Mouse (Mus musculus) limb, embryonic 15.5 days (tissue): Measurements from ENCODE around the gene Hoxb4. TPM values are rescaled to one million over a fixed set of nuclear protein-coding genes. Genes with fewer than 3 reads are reported as not detected.
A peak's percentile ranks its signal among the peaks of the same experiment; 100 is the strongest.

Experiments used
- ATAC-seq: fragments of 200-750 bp; cut with Nextera tagmentation; 2 replicates; pipeline ENCODE4 v1.8.0; 2017; ENCODE audit warnings: low read depth, moderate TSS enrichment; ENCODE audit not compliant: insufficient number of reproducible peaks, low FRiP score, low TSS enrichment
- H3K27ac ChIP-seq: fragments of 300-500 bp; sonication (generic); 2 replicates; pipeline ENCODE4 v1.5.1; 2015; ENCODE audit warnings: moderate library complexity, mild to moderate bottlenecking, inconsistent platforms
- H3K27me3 ChIP-seq: fragments of 300-500 bp; sonication (generic); 2 replicates; pipeline ENCODE4 v1.6.1; 2015; ENCODE audit warnings: inconsistent platforms
- H3K36me3 ChIP-seq: fragments of 300-500 bp; sonication (generic); 2 replicates; pipeline ENCODE4 v1.6.1; 2015; ENCODE audit warnings: inconsistent platforms
- H3K4me1 ChIP-seq: fragments of 300-500 bp; sonication (generic); 2 replicates; pipeline ENCODE4 v1.6.1; 2015; ENCODE audit warnings: inconsistent platforms
- H3K4me2 ChIP-seq: fragments of 300-500 bp; sonication (generic); 2 replicates; pipeline ENCODE4 v1.6.1; 2015; ENCODE audit warnings: mild to moderate bottlenecking, inconsistent platforms
- H3K4me3 ChIP-seq: fragments of 300-500 bp; sonication (generic); 2 replicates; pipeline ENCODE4 v1.5.1; 2015; ENCODE audit warnings: mild to moderate bottlenecking, inconsistent platforms
- H3K9ac ChIP-seq: fragments of 300-500 bp; sonication (generic); 2 replicates; pipeline ENCODE4 v1.6.1; 2015; ENCODE audit warnings: inconsistent platforms
- H3K9me3 ChIP-seq: fragments of 300-500 bp; sonication (generic); 2 replicates; pipeline ENCODE4 v1.6.1; 2016; ENCODE audit warnings: inconsistent platforms
- WGBS: fragments of 180-500 bp; shearing (Covaris S2); methylation state at CpG from one replicate; pipeline ENCODE4 v1.1.7; 2015; 5-methylcytosine and 5-hydroxymethylcytosine counted together
- polyA plus RNA-seq: library from polyadenylated mRNA; unstranded; fragments of >200 nt; fragmentation: Nextera tagmentation; extraction: Ambion mirVana; gene quantifications from 2 replicates; pipeline ENCODE4 v1.2.1, GENCODE M21; 2015

Gene Hoxb4
- polyA plus RNA-seq, 1 experiment from 2014 or later, result 0.29 TPM

- 3% methylated on average over 31 of the region's 31 CpGs for WGBS
- ATAC-seq, result no peak
- no peak overlapping the region for H3K4me3 ChIP-seq
Measured at GRCm38 (mm10) chr11:96279421-96280233, 38.4 kb upstream of the Hoxb4 start.

DNA sequence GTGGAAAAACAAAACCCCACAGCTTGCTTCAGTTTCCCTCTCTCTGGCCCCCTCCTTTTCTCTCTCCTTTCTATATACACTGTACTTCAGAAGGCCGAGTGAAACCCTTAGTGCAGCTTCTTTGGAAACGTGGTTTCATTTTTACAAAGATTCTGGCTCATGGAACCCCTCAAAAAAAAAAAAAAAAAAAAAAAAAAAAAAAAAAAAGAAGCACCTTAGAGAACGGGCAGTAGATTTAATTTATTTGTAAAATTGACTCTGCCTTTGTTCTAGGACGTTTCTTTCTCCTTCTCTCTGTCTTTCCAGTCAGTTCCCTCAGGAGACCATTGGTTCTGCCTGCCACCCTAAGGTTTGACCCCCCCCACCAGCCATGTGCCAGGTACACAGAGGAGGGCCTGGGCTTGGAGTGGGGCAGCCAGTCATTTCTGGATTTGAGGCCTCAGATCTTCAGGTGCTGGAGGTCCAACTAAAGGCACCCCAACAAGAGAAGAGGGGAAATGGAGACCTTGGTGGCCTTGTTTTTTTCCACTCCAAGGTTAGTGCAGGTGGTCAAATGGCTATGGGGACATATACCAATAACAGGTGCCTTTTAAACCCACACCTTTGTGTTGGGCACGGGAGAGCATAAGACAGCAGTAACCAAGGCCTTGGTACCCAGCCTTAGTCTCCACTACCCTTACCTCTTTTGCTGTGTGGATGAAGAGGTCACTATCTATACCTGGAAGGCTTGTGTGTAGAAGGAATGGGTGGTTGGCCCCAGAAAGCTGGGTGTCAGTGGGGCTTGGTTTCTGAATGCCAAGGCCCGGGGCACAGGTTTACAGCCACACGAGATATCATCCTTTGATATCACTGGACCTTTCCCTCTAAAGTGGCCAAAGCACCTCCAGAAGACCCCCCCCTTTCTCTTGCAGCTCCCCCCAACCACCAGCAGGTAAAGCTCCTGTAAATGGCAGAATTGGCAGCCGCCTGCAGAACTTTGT lies 37.4 kb upstream of the Hoxb4 start:
- Histone ChIP-seq H3K9ac (no peak overlapping the region), H3K9me3 (no peaks in the 10 kb centered on the region), H3K27ac (no peak overlapping the region), H3K4me3 (no peak overlapping the region), H3K4me2 (no peak overlapping the region), H3K27me3 (peaks cover 98% of the 10 kb centered on the region), H3K36me3 (no peaks in the 10 kb centered on the region), H3K4me1 (peaks cover 17% of the 10 kb centered on the region)
- WGBS, result 9% methylated on average over 8 of the region's 8 CpGs
- no peak for ATAC-seq

More at GRCm38 (mm10) chr11:96279421-96280233, 38.4 kb upstream of the Hoxb4 start:
- H3K27ac ChIP-seq, result no peak overlapping the region
- H3K27me3 ChIP-seq, result peaks cover 99% of the 10 kb centered on the region
- H3K9ac ChIP-seq, result no peak overlapping the region
- H3K4me1 ChIP-seq, result peaks cover 13% of the 10 kb centered on the region
- 0 out of 2 replicates have a peak overlapping the region, but pooled peaks have one; percentile 3 for H3K4me2 ChIP-seq
- H3K36me3 ChIP-seq, result no peaks in the 10 kb centered on the region
- H3K9me3 ChIP-seq, result no peaks in the 10 kb centered on the region

DNA sequence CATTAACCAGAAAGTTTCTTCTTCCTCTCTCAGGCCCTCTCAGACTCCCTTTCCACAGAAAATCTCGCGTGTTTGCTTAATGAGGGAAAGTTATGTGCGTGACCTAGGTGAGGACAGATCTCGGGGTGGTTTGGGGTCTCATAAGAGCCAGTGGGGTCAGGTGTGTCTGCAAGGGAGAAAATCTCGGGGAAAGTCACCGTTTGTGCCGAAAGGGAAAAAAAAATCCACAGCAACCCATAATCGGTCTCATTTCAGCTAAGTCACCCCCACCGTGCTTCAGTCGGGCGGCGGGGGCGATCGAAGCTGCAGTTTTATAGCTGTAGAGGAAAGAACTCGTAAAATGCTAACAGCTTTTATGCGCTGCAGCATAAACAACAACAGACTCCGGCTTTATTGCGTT lies 36.7 kb upstream of the Hoxb4 start:
- Histone ChIP-seq H3K4me1 (peaks cover 17% of the 10 kb centered on the region), H3K27ac (no peak overlapping the region), H3K27me3 (peaks cover 98% of the 10 kb centered on the region), H3K9ac (no peak overlapping the region), H3K36me3 (no peaks in the 10 kb centered on the region), H3K9me3 (no peaks in the 10 kb centered on the region), H3K4me3 (no peak overlapping the region), H3K4me2 (no peak overlapping the region)
- ATAC-seq, result no peak
- 4% methylated on average over 18 of the region's 18 CpGs for WGBS

DNA sequence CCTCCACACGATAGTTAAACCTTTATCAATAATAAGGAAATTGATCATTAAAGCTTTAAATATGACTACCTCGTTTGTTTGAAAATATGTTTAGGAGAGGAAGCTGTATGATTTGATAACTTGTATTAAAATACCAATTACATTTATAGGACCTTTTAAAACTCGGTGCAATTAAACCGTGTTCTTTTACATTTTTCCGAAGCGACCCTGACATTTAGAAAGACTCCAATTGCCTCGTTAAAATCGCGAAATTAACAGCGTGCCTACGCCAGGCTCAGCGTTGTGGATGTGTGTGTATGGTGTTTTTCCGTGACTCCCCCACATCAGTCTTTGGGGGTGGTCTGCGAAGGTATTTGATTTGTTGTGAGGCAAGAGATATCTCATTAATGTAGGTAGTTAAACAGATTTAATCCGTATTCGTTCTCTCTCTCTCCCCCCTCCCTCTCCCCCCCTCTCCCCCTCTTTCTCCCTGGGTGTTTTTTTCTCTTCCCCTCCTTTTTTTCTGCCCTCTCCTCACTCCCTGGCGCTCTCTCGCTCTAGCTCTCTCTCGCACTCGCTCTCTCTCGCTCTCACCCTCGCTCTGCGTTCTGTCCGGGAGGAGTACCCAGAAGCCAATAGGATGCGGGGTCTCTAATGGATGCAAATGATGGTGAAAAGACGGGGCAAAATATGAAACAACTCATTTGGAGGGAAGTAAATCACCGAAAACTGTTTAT lies 36.1 kb upstream of the Hoxb4 start, which contains the start of gene Hoxb8:
Hoxb8 (plus strand) TSS at position 51 of the 716 bp plus-strand sequence.
- Histone ChIP-seq H3K36me3 (no peaks in the 10 kb centered on the region), H3K9ac (no peak within 1 kb of the TSS), H3K9me3 (no peaks in the 10 kb centered on the region), H3K4me2 (no peak within 1 kb of the TSS), H3K4me3 (peak within 1 kb of the TSS; percentile 22), H3K27ac (no peak within 1 kb of the TSS), H3K27me3 (peaks cover 98% of the 10 kb centered on the region), H3K4me1 (peaks cover 22% of the 10 kb centered on the region)
- no peak for ATAC-seq
- WGBS, result 2% methylated on average over 27 of the region's 27 CpGs

DNA sequence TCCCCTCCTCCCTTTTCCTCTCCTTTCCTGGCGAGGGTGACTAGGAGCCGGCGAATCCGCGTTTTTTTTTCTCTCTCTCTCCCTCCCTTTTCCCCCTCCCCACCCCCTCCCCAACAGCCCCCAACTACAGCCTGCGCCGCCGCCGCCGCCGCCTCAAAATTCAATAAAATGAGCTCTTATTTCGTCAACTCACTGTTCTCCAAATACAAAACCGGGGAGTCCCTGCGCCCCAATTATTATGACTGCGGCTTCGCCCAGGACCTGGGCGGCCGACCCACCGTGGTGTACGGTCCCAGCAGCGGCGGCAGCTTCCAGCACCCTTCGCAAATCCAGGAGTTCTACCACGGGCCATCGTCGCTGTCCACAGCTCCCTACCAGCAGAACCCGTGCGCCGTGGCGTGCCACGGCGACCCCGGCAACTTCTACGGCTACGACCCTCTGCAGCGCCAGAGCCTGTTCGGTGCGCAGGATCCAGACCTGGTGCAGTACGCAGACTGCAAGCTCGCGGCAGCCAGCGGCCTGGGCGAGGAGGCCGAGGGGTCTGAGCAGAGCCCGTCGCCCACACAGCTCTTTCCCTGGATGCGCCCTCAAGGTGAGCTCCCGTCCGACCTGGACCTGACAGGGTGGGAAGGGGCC lies 35.2 kb upstream of the Hoxb4 start:
- Histone ChIP-seq H3K9ac (no peak overlapping the region), H3K27ac (no peak overlapping the region), H3K27me3 (peaks cover 98% of the 10 kb centered on the region), H3K9me3 (no peaks in the 10 kb centered on the region), H3K4me2 (peak overlapping the region; percentile 52), H3K36me3 (no peaks in the 10 kb centered on the region), H3K4me3 (peak overlapping the region; percentile 22), H3K4me1 (peaks cover 23% of the 10 kb centered on the region)
- no peak for ATAC-seq
- under 1% methylated on average over 49 of the region's 49 CpGs for WGBS

DNA sequence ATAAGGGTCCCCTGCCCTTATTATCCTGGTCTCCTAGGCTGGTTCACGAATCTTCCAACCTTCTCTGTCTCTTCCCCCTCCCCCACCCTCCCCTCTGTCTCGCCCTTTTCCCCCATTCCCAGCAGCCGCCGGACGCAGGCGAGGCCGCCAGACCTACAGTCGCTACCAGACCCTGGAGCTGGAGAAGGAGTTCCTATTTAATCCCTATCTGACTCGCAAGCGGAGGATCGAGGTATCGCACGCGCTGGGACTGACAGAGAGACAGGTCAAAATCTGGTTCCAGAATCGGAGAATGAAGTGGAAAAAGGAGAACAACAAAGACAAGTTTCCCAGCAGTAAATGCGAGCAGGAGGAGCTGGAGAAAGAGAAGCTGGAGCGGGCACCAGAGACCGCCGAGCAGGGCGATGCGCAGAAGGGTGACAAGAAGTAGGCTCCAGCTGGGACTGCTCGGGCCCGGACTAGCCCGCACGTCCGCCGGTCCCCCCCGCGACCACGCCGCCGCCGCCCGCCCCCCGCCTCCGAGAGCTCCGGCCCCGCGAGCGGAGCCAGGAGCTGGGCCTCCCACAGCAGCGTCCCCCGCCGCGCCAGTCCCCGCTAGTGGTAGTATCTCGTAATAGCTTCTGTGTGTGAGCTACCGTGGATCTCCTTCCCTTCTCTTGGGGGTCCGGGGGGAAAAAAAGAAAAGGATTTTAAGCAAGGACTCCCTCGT lies 33.9 kb upstream of the Hoxb4 start:
- Histone ChIP-seq H3K27me3 (peaks cover 97% of the 10 kb centered on the region), H3K27ac (peak overlapping the region; percentile 35; the same call in 1 of the 2 replicates), H3K9me3 (no peaks in the 10 kb centered on the region), H3K9ac (peak overlapping the region; percentile 7; the same call in 1 of the 2 replicates), H3K4me2 (peak overlapping the region; percentile 52), H3K36me3 (no peaks in the 10 kb centered on the region), H3K4me3 (peak overlapping the region; percentile 36), H3K4me1 (peaks cover 23% of the 10 kb centered on the region)
- no peak for ATAC-seq
- 1% methylated on average over 48 of the region's 49 CpGs for WGBS

- H3K4me2 ChIP-seq, result peak overlapping the region; percentile 52
- H3K4me1 ChIP-seq, result peaks cover 23% of the 10 kb centered on the region
- H3K4me3 ChIP-seq, result peak overlapping the region; percentile 36
- no peak overlapping the region for H3K9ac ChIP-seq
- H3K27me3 ChIP-seq, result peaks cover 97% of the 10 kb centered on the region
- 1% methylated on average over 34 of the region's 37 CpGs for WGBS
- H3K36me3 ChIP-seq, result no peaks in the 10 kb centered on the region
- no peaks in the 10 kb centered on the region for H3K9me3 ChIP-seq
- H3K27ac ChIP-seq, result no peak overlapping the region
- ATAC-seq, result peak; percentile 45; the same call in 1 of the 2 replicates
Measured at GRCm38 (mm10) chr11:96284774-96285734, 33.0 kb upstream of the Hoxb4 start.

DNA sequence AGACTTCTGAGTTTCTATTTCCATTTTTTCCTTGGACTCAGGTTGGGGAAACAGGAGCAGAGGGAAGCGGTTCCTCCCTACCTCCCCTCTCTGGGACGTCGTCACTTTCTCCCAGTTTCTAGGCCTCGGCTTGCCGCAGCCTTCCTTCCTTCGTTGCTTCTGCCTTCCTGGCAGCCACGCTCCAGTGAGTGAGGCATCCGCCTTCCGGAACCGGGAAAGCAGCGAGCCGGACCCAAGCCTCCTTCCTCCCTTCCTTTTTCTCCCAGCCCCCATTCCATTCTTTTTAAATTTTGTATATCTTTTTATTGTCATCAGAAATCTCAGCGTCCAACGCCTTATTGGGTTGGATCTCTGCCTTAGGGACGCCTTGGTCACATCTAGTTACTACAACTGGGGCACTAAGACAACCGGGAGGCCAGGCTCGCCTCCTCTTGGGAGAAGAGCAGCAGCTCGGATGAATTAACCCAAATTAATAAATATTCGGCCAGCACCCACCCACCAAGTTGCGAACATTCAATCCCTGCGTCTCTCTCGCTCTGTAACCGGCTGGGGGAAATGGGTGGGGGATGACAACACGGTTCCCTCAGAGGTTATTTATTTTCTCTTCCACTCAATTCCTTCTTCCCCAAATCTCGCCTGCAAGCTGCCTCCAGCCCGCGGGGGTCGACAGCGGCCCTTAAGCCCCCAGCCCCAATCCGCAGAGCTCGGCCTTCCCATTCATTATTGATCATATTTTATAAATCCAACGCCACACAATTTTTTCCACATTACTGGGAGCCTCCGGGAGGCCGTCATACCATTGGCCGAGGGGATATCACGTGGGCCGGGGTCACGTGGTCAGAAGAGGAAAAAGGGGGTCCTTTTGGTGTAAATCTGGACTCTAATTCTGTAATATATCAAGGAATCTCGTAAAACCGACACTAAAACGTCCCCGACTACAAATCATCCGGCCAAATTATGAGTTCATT lies 32.0 kb upstream of the Hoxb4 start, which contains the start of gene Hoxb7:
Hoxb7 (plus strand) TSS at position 853 of the 968 bp plus-strand sequence.
- ATAC-seq, result no peak
- H3K9ac ChIP-seq, result no peak within 1 kb of the TSS
- 1% methylated on average over 43 of the region's 43 CpGs for WGBS

More for the DNA sequence above, 32.0 kb upstream of the Hoxb4 start, which contains the start of gene Hoxb7:
- H3K36me3 ChIP-seq, result no peaks in the 10 kb centered on the region
- peaks cover 98% of the 10 kb centered on the region for H3K27me3 ChIP-seq
- H3K4me1 ChIP-seq, result peaks cover 23% of the 10 kb centered on the region
- peak within 1 kb of the TSS; percentile 36 for H3K4me3 ChIP-seq
- no peaks in the 10 kb centered on the region for H3K9me3 ChIP-seq
- peak within 1 kb of the TSS; percentile 52 for H3K4me2 ChIP-seq
- peak within 1 kb of the TSS; percentile 44 for H3K27ac ChIP-seq
